Mouse (Mus musculus) splenic B cell, adult 2 months (primary cell): ENCODE data around the gene Slc4a3.

Source experiments
- DNase-seq: peaks from one replicate; pipeline ENCODE4 v3.0.0-alpha.2; 2011; ENCODE audit warnings: low read depth, low spot score
- H3K27me3 ChIP-seq: 2 replicates; pipeline ENCODE4 v1.6.1; 2012; ENCODE audit warnings: mild to moderate bottlenecking, low read length, moderate library complexity, mixed read lengths; ENCODE audit not compliant: control insufficient read depth, poor library complexity, insufficient read depth, severe bottlenecking
- H3K36me3 ChIP-seq: 2 replicates; pipeline ENCODE4 v1.6.1; 2012; ENCODE audit warnings: mild to moderate bottlenecking, low read length, moderate library complexity, mixed read lengths; ENCODE audit not compliant: control insufficient read depth, poor library complexity, insufficient read depth, severe bottlenecking

The Slc4a3 gene

GRCm38 (mm10) chr1:75545965-75546956, at the start of gene Slc4a3:
Gene Slc4a3, plus strand, starts transcription at chr1:75546266.
- Histone ChIP-seq H3K36me3 (no peaks in the 10 kb centered on the region), H3K27me3 (0 out of 2 replicates have a peak, but pooled peaks cover 2% of the 10 kb centered on the region)
- peak; percentile 33 for DNase-seq

- no peak for DNase-seq
- no peaks in the 10 kb centered on the region for H3K36me3 ChIP-seq
- no peaks in the 10 kb centered on the region for H3K27me3 ChIP-seq
Observed at GRCm38 (mm10) chr1:75498897-75499296, 47.2 kb upstream of the Slc4a3 start.

- DNase-seq: peak; percentile 42
- H3K36me3 ChIP-seq: no peaks in the 10 kb centered on the region
- H3K27me3 ChIP-seq: no peaks in the 10 kb centered on the region
Observed at GRCm38 (mm10) chr1:75499441-75499840, 46.6 kb upstream of the Slc4a3 start.

- H3K27me3 ChIP-seq: peaks cover 4% of the 10 kb centered on the region; the same call in 1 of the 2 replicates
- H3K36me3 ChIP-seq: no peaks in the 10 kb centered on the region
- DNase-seq: no peak
Observed at GRCm38 (mm10) chr1:75501905-75502304, 44.2 kb upstream of the Slc4a3 start.

- Histone ChIP-seq H3K36me3 (no peaks in the 10 kb centered on the region), H3K27me3 (peaks cover 4% of the 10 kb centered on the region; the same call in 1 of the 2 replicates)
- DNase-seq: no peak
Observed at GRCm38 (mm10) chr1:75502945-75503650, 43.0 kb upstream of the Slc4a3 start.

GRCm38 (mm10) chr1:75503651-75503980, 42.5 kb upstream of the Slc4a3 start:
- peaks cover 4% of the 10 kb centered on the region; the same call in 1 of the 2 replicates for H3K27me3 ChIP-seq
- DNase-seq: no peak

GRCm38 (mm10) chr1:75504256-75505045, 41.6 kb upstream of the Slc4a3 start:
- H3K27me3 ChIP-seq: peaks cover 4% of the 10 kb centered on the region; the same call in 1 of the 2 replicates
- no peaks in the 10 kb centered on the region for H3K36me3 ChIP-seq
- no peak for DNase-seq

More at GRCm38 (mm10) chr1:75503651-75503980, 42.5 kb upstream of the Slc4a3 start:
- H3K36me3 ChIP-seq: no peaks in the 10 kb centered on the region

GRCm38 (mm10) chr1:75505159-75505955, 40.7 kb upstream of the Slc4a3 start:
- DNase-seq: no peak
- Histone ChIP-seq H3K27me3 (peaks cover 4% of the 10 kb centered on the region; the same call in 1 of the 2 replicates), H3K36me3 (no peaks in the 10 kb centered on the region)

- DNase-seq: no peak
- H3K36me3 ChIP-seq: no peaks in the 10 kb centered on the region
Observed at GRCm38 (mm10) chr1:75505956-75506831, 39.9 kb upstream of the Slc4a3 start, which contains the start of gene Obsl1. Gene Obsl1, minus strand, starts transcription at chr1:75506452.

GRCm38 (mm10) chr1:75507006-75507405, 39.1 kb upstream of the Slc4a3 start, which contains the start of gene Inha:
Gene Inha, plus strand, starts transcription at chr1:75507077.
- Histone ChIP-seq H3K27me3 (peaks cover 4% of the 10 kb centered on the region; the same call in 1 of the 2 replicates), H3K36me3 (no peaks in the 10 kb centered on the region)
- no peak for DNase-seq

More at GRCm38 (mm10) chr1:75505956-75506831, 39.9 kb upstream of the Slc4a3 start, which contains the start of gene Obsl1:
- H3K27me3 ChIP-seq: peaks cover 4% of the 10 kb centered on the region; the same call in 1 of the 2 replicates

GRCm38 (mm10) chr1:75509586-75509985, 36.5 kb upstream of the Slc4a3 start:
- peaks cover 4% of the 10 kb centered on the region; the same call in 1 of the 2 replicates for H3K27me3 ChIP-seq
- no peak for DNase-seq
- H3K36me3 ChIP-seq: no peaks in the 10 kb centered on the region

GRCm38 (mm10) chr1:75510154-75510553, 35.9 kb upstream of the Slc4a3 start:
- no peak for DNase-seq
- Histone ChIP-seq H3K36me3 (no peaks in the 10 kb centered on the region), H3K27me3 (peaks cover 4% of the 10 kb centered on the region; the same call in 1 of the 2 replicates)
